In genomic region chrX:145424026-145424425, GRCm38 (mm10) we compare ENCODE assay signal across 31 mouse cellular contexts.
DNase-seq lines count a peak whose midpoint lies in the region; ATAC-seq and TF ChIP-seq lines count a peak whose summit lies in the region.
"Had no signal": no experiment of that assay in that cellular context is flagged by ENCODE, and none has a peak within 500 bp of the region (broad histone marks: within the 10 kb centered on the region; RNA-seq: fewer than 3 reads in every experiment).

No protein-coding gene starts in this region.

- 48% methylated on average over 2 of the region's 2 CpGs for whole genome bisulfite sequencing in forebrain, embryonic 14.5 days
- WGBS in forebrain, embryonic 11.5 days: 73% methylated on average over 2 of the region's 2 CpGs
- WGBS in hindbrain, postnatal 0 days: 37% methylated on average over 2 of the region's 2 CpGs
- WGBS in hindbrain, embryonic 16.5 days: 33% methylated on average over 2 of the region's 2 CpGs
- 51% methylated on average over 2 of the region's 2 CpGs for WGBS in midbrain, postnatal 0 days
- WGBS in midbrain, embryonic 13.5 days: 49% methylated on average over 2 of the region's 2 CpGs

- TF ChIP-seq CTCF in hindbrain, postnatal 0 days (IDR thresholded peaks at IDR 0.05; ENCODE audit: low read depth): no peak
- TF ChIP-seq CTCF in midbrain, postnatal 0 days (IDR thresholded peaks at IDR 0.05): no peak

- no peaks in the 10 kb centered on the region for H3K9me3 ChIP-seq in forebrain, embryonic 14.5 days (replicated peaks; ENCODE audit: control insufficient read depth, low read length)
- H3K9me3 ChIP-seq in forebrain, embryonic 11.5 days (ENCODE audit: control insufficient read depth, low read length): no peaks in the 10 kb centered on the region
- H3K9me3 ChIP-seq in hindbrain, postnatal 0 days (ENCODE audit: low read length): no peaks in the 10 kb centered on the region
- no peaks in the 10 kb centered on the region for H3K9me3 ChIP-seq in hindbrain, embryonic 16.5 days (ENCODE audit: control insufficient read depth, low read length)
- H3K9me3 ChIP-seq in midbrain, postnatal 0 days (ENCODE audit: low read length): no peaks in the 10 kb centered on the region
- no peaks in the 10 kb centered on the region for H3K9me3 ChIP-seq in midbrain, embryonic 13.5 days
- H3K9me3 ChIP-seq: embryonic facial prominence, embryonic 10.5 days; embryonic facial prominence, embryonic 13.5 days; G1E; heart, embryonic 10.5 days; heart, embryonic 13.5 days; hindbrain, embryonic 12.5 days; hindbrain, embryonic 15.5 days had no signal

- no peak overlapping the region for H3K4me2 ChIP-seq in forebrain, embryonic 14.5 days (ENCODE audit: low read length)
- no peak overlapping the region for H3K4me2 ChIP-seq in forebrain, embryonic 11.5 days (ENCODE audit: low read depth, low read length, severe bottlenecking)
- no peak overlapping the region for H3K4me2 ChIP-seq in hindbrain, postnatal 0 days (ENCODE audit: low read depth, low read length)
- H3K4me2 ChIP-seq in hindbrain, embryonic 16.5 days (ENCODE audit: low read length): no peak overlapping the region
- no peak overlapping the region for H3K4me2 ChIP-seq in midbrain, postnatal 0 days (ENCODE audit: low read depth, low read length, poor library complexity, severe bottlenecking)
- no peak overlapping the region for H3K4me2 ChIP-seq in midbrain, embryonic 13.5 days (replicated peaks)
- H3K4me2 ChIP-seq: embryonic facial prominence, embryonic 13.5 days; heart, embryonic 13.5 days; hindbrain, embryonic 12.5 days; hindbrain, embryonic 15.5 days had no signal

- no peaks in the 10 kb centered on the region for H3K4me1 ChIP-seq in forebrain, embryonic 14.5 days (ENCODE audit: control insufficient read depth, insufficient read depth, low read length)
- no peaks in the 10 kb centered on the region for H3K4me1 ChIP-seq in forebrain, embryonic 11.5 days (replicated peaks; ENCODE audit: control insufficient read depth, insufficient read depth, low read length)
- H3K4me1 ChIP-seq in hindbrain, postnatal 0 days (ENCODE audit: insufficient read depth, low read length): no peaks in the 10 kb centered on the region
- H3K4me1 ChIP-seq in hindbrain, embryonic 16.5 days (ENCODE audit: control insufficient read depth, insufficient read depth, low read depth, low read length): no peaks in the 10 kb centered on the region
- no peaks in the 10 kb centered on the region for H3K4me1 ChIP-seq in midbrain, postnatal 0 days (ENCODE audit: insufficient read depth, low read length)
- H3K4me1 ChIP-seq in midbrain, embryonic 13.5 days (replicated peaks): no peaks in the 10 kb centered on the region
- H3K4me1 ChIP-seq: embryonic facial prominence, embryonic 10.5 days; embryonic facial prominence, embryonic 13.5 days; heart, embryonic 10.5 days; heart, embryonic 13.5 days; hindbrain, embryonic 12.5 days; hindbrain, embryonic 15.5 days had no signal

- no peak overlapping the region for H3K4me3 ChIP-seq in forebrain, embryonic 14.5 days (ENCODE audit: low read depth, low read length)
- H3K4me3 ChIP-seq in forebrain, embryonic 11.5 days (ENCODE audit: low read depth, low read length): no peak overlapping the region
- H3K4me3 ChIP-seq in hindbrain, postnatal 0 days (ENCODE audit: low read length): no peak overlapping the region
- no peak overlapping the region for H3K4me3 ChIP-seq in hindbrain, embryonic 16.5 days (ENCODE audit: low read length)
- no peak overlapping the region for H3K4me3 ChIP-seq in midbrain, postnatal 0 days (ENCODE audit: low read depth, low read length)
- no peak overlapping the region for H3K4me3 ChIP-seq in midbrain, embryonic 13.5 days (replicated peaks)
- H3K4me3 ChIP-seq: embryonic facial prominence, embryonic 10.5 days; embryonic facial prominence, embryonic 13.5 days; erythroblast, embryonic 14.5 days; heart, adult 2 months; heart, embryonic 10.5 days; heart, embryonic 13.5 days; hindbrain, embryonic 12.5 days; hindbrain, embryonic 15.5 days had no signal

- DNase-seq in forebrain, embryonic 14.5 days (ENCODE audit: low spot score): peak; percentile 21
- DNase-seq in forebrain, embryonic 11.5 days (ENCODE audit: low spot score): no peak
- peak; percentile 1 for DNase-seq in hindbrain, postnatal 0 days (ENCODE audit: low spot score)
- peak; percentile 5 for DNase-seq in midbrain, postnatal 0 days (ENCODE audit: low spot score)
- DNase-seq in frontal cortex, adult 2 months (ENCODE audit: extremely low spot score in 1 of 2, low spot score in 1 of 2): no peak
- DNase-seq: adrenal gland, postnatal 10 days; adrenal gland, postnatal 36 days; B cell, adult 2 months; cerebellum, adult 11 months; cerebellum, adult 2 months; cerebellum, postnatal 10 days; cerebellum, postnatal 36 days; embryo, embryonic 11 days; gastrocnemius, postnatal 25 days; heart, adult 2 months; heart, postnatal 14 days; kidney, adult 18-20 months had no signal

- H3K27ac ChIP-seq in forebrain, embryonic 14.5 days (ENCODE audit: low read depth, low read length): no peak overlapping the region
- H3K27ac ChIP-seq in forebrain, embryonic 11.5 days (ENCODE audit: low read depth, low read length): no peak overlapping the region
- no peak overlapping the region for H3K27ac ChIP-seq in hindbrain, postnatal 0 days
- H3K27ac ChIP-seq in hindbrain, embryonic 16.5 days (ENCODE audit: low read depth, low read length): no peak overlapping the region
- H3K27ac ChIP-seq in midbrain, postnatal 0 days (ENCODE audit: low read depth, low read length): no peak overlapping the region
- no peak overlapping the region for H3K27ac ChIP-seq in midbrain, embryonic 13.5 days
- H3K27ac ChIP-seq: embryonic facial prominence, embryonic 10.5 days; embryonic facial prominence, embryonic 13.5 days; heart, adult 2 months; heart, embryonic 10.5 days; heart, embryonic 13.5 days; hindbrain, embryonic 12.5 days; hindbrain, embryonic 15.5 days had no signal

- no peaks in the 10 kb centered on the region for H3K27me3 ChIP-seq in forebrain, embryonic 14.5 days (replicated peaks; ENCODE audit: control insufficient read depth, insufficient read depth, low read length)
- no peaks in the 10 kb centered on the region for H3K27me3 ChIP-seq in forebrain, embryonic 11.5 days (ENCODE audit: control insufficient read depth, insufficient read depth, low read length)
- H3K27me3 ChIP-seq in hindbrain, postnatal 0 days (ENCODE audit: insufficient read depth, low read length): no peaks in the 10 kb centered on the region
- no peaks in the 10 kb centered on the region for H3K27me3 ChIP-seq in hindbrain, embryonic 16.5 days (replicated peaks; ENCODE audit: control insufficient read depth, insufficient read depth, low read length)
- H3K27me3 ChIP-seq in midbrain, postnatal 0 days (ENCODE audit: insufficient read depth, low read length): no peaks in the 10 kb centered on the region
- no peaks in the 10 kb centered on the region for H3K27me3 ChIP-seq in midbrain, embryonic 13.5 days
- H3K27me3 ChIP-seq: CH12.LX; heart, embryonic 13.5 days; hindbrain, embryonic 12.5 days; hindbrain, embryonic 15.5 days had no signal

- H3K36me3 ChIP-seq in forebrain, embryonic 14.5 days (ENCODE audit: control insufficient read depth, insufficient read depth, low read length): no peaks in the 10 kb centered on the region
- no peaks in the 10 kb centered on the region for H3K36me3 ChIP-seq in forebrain, embryonic 11.5 days (ENCODE audit: control insufficient read depth, insufficient read depth, low read length)
- no peaks in the 10 kb centered on the region for H3K36me3 ChIP-seq in hindbrain, postnatal 0 days (ENCODE audit: insufficient read depth, low read length)
- no peaks in the 10 kb centered on the region for H3K36me3 ChIP-seq in hindbrain, embryonic 16.5 days (ENCODE audit: control insufficient read depth, insufficient read depth, low read length)
- no peaks in the 10 kb centered on the region for H3K36me3 ChIP-seq in midbrain, postnatal 0 days (ENCODE audit: insufficient read depth, low read length)
- H3K36me3 ChIP-seq in midbrain, embryonic 13.5 days: no peaks in the 10 kb centered on the region
- H3K36me3 ChIP-seq: embryonic facial prominence, embryonic 10.5 days; embryonic facial prominence, embryonic 13.5 days; G1E; heart, embryonic 10.5 days; heart, embryonic 13.5 days; hindbrain, embryonic 12.5 days; hindbrain, embryonic 15.5 days had no signal

- H3K9ac ChIP-seq in forebrain, embryonic 14.5 days (ENCODE audit: low read length): no peak overlapping the region
- no peak overlapping the region for H3K9ac ChIP-seq in forebrain, embryonic 11.5 days (ENCODE audit: low read length)
- no peak overlapping the region for H3K9ac ChIP-seq in hindbrain, postnatal 0 days (replicated peaks; ENCODE audit: low read length)
- no peak overlapping the region for H3K9ac ChIP-seq in hindbrain, embryonic 16.5 days (ENCODE audit: low read depth, low read length)
- H3K9ac ChIP-seq in midbrain, postnatal 0 days (replicated peaks; ENCODE audit: low read length, poor library complexity, severe bottlenecking): no peak overlapping the region
- H3K9ac ChIP-seq in midbrain, embryonic 13.5 days (replicated peaks): no peak overlapping the region
- H3K9ac ChIP-seq: embryonic facial prominence, embryonic 13.5 days; heart, embryonic 13.5 days; hindbrain, embryonic 12.5 days; hindbrain, embryonic 15.5 days had no signal

- no peak for ATAC-seq in forebrain, embryonic 14.5 days
- no peak for ATAC-seq in forebrain, embryonic 11.5 days (replicated peaks; ENCODE audit: low FRiP score)
- no peak for ATAC-seq in hindbrain, postnatal 0 days
- no peak for ATAC-seq in hindbrain, embryonic 16.5 days
- no peak for ATAC-seq in midbrain, postnatal 0 days (ENCODE audit: low FRiP score)
- ATAC-seq in midbrain, embryonic 13.5 days: no peak
- ATAC-seq: inflammation-experienced regulatory T-cells, adult 6 months; intestine, embryonic 16.5 days; Patski had no signal

Comparison
In these comparisons a context has a peak if more than half of its experiments do, and no peak if none do; other contexts are left out.
1. DNase-seq: peak in forebrain, embryonic 14.5 days (single experiment), hindbrain, postnatal 0 days (single experiment) and midbrain, postnatal 0 days (single experiment); none in forebrain, embryonic 11.5 days (single experiment) and frontal cortex, adult 2 months (0 of 2).